Mouse (Mus musculus): ENCODE measurements around the gene Hist1h2af. TPM values are rescaled to one million over a fixed set of nuclear protein-coding genes. Genes with fewer than 3 reads are reported as not detected.
"Not testable (repeated sequence)": the region's sequence is repeated elsewhere in the genome, so short reads cannot be mapped to it uniquely, and the experiment has no call there.

Hist1h2af gene
- 6.4 and 14.2 TPM in 2 replicates for polyA plus RNA-seq (2012; rRNA removed)

DNA sequence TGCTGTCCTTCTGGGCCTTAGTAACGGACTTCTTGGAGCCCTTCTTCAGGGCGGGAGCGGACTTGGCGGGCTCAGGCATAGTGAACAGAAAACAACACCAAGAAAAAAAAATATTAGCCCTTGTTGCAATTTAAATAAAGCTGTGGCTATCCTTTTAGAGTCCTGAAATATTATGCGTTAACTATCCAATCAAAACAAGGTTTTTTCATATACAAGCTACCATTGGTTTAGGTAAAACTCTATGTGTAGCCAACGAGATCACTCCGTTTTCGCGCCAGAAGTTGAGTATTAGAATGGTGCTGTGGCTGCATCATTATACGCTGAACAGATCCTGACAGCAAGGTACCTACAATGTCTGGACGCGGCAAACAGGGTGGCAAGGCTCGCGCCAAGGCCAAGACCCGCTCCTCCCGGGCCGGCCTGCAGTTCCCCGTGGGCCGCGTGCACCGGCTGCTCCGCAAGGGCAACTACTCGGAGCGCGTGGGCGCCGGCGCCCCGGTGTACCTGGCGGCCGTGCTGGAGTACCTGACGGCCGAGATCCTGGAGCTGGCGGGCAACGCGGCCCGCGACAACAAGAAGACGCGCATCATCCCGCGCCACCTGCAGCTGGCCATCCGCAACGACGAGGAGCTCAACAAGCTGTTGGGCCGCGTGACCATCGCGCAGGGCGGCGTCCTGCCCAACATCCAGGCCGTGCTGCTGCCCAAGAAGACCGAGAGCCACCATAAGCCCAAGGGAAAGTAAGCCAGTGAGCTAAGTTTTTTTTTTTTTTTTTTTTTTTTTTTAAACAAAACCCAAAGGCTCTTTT is at the start of gene Hist1h2af:
TSS of gene Hist1h2af (plus strand) at position 347 of the 808 bp plus-strand sequence.
- not testable (repeated sequence) for H3K4me1 ChIP-seq (ENCODE audit: control insufficient read depth, insufficient read depth, low read length); H3K27ac ChIP-seq (ENCODE audit: insufficient read depth, low read length)

DNA sequence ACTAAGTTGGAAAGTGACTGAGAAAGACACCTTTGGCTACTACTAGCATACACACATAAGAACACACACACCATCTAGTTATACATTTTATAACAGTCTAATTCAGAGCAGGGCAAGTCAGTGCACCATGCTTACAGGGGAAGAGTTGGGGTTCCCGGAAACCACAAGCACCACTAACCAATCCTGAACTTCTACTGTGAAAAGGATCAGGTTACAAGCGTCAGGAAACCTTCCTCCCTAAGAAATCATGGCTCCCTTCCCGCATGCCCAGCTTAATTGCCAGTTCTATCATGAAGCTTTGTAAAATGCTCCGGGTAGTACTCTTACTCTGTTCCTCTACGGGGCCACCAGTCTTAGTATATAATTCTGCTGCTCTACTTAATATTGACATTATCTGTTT is 48.4 kb upstream of the Hist1h2af start:
- Histone ChIP-seq H3K4me3 (ENCODE audit: insufficient read depth, low read length) (no peak overlapping the region), H3K27ac (ENCODE audit: insufficient read depth, low read length) (no peak overlapping the region), H3K4me1 (ENCODE audit: control insufficient read depth, insufficient read depth, low read length) (no peaks in the 10 kb centered on the region)
- TF ChIP-seq CTCF (IDR thresholded peaks at IDR 0.05; ENCODE audit: extremely low read depth, insufficient read depth, low read length) (no peak), POLR2A (IDR thresholded peaks at IDR 0.05; ENCODE audit: extremely low read depth, insufficient read depth, low read length) (no peak)

More for the DNA sequence above, at the start of gene Hist1h2af:
- peak within 1 kb of the TSS; percentile 25 for H3K4me3 ChIP-seq (ENCODE audit: insufficient read depth, low read length)

DNA sequence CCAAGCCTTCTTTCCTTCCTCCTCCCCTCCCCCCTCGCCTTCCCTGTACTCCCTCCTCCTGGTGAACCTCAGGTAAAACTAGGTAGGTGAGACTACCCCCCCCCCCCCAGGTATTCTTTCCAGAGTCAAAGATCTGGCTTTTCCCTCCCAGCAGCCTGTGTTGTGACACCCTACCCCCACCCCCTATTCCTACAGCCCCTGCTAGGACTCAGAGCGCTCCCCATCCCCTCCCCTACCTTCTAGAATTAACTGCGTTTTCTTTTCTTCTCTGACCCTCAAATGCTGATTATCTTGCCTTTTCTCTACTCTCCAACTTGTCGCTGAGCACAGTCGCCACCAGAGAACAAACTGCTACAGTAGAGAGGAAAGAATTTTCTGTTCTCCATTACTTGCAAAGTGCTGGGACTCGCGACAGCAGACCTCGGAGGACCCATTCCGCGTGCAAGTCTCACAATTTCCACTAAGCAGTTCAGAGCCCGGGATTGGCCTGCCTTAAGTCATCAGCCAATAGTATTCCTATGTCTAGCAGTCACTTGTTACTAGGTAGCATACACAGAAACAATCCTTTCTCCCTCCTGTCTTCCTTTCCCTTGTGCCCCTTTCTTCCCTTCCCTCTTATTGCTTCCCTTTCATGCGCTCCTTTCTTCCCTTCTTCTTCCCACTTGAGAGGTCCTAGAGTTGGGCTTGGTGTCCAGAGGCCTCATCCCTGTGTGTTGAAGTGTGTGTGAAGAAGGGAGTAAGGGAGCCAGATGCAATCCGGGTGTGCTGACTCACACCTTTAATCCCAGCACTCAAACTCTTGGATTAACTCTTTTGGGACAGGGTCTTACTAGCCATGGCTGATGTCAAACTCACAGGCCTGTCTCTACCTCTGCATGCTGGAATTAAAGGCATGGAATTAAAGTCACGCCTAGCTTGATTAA is 45.0 kb upstream of the Hist1h2af start, which contains the start of gene Btn2a2:
TSS of gene Btn2a2 (minus strand) at position 458 of the 923 bp plus-strand sequence.
- Histone ChIP-seq H3K27ac (ENCODE audit: insufficient read depth, low read length) (no peak within 1 kb of the TSS), H3K4me1 (ENCODE audit: control insufficient read depth, insufficient read depth, low read length) (no peaks in the 10 kb centered on the region), H3K4me3 (ENCODE audit: insufficient read depth, low read length) (peak within 1 kb of the TSS; percentile 22)
- TF ChIP-seq POLR2A (IDR thresholded peaks at IDR 0.05; ENCODE audit: extremely low read depth, insufficient read depth, low read length), result no peak
- TF ChIP-seq CTCF (IDR thresholded peaks at IDR 0.05; ENCODE audit: extremely low read depth, insufficient read depth, low read length), result no peak

GRCm38 (mm10) chr13:23490863-23491262 is 42.8 kb upstream of the Hist1h2af start:
- H3K4me1 ChIP-seq (ENCODE audit: control insufficient read depth, insufficient read depth, low read length), result no peaks in the 10 kb centered on the region
- no peak overlapping the region for H3K27ac ChIP-seq (ENCODE audit: insufficient read depth, low read length)
- TF ChIP-seq CTCF (IDR thresholded peaks at IDR 0.05; ENCODE audit: extremely low read depth, insufficient read depth, low read length) (no peak), POLR2A (IDR thresholded peaks at IDR 0.05; ENCODE audit: extremely low read depth, insufficient read depth, low read length) (no peak)
- no peak overlapping the region for H3K4me3 ChIP-seq (ENCODE audit: insufficient read depth, low read length)

- Histone ChIP-seq H3K4me1 (ENCODE audit: control insufficient read depth, insufficient read depth, low read length) (no peaks in the 10 kb centered on the region), H3K4me3 (ENCODE audit: insufficient read depth, low read length) (no peak overlapping the region), H3K27ac (ENCODE audit: insufficient read depth, low read length) (no peak overlapping the region)
- TF ChIP-seq CTCF (IDR thresholded peaks at IDR 0.05; ENCODE audit: extremely low read depth, insufficient read depth, low read length) (no peak), POLR2A (IDR thresholded peaks at IDR 0.05; ENCODE audit: extremely low read depth, insufficient read depth, low read length) (no peak)
Measured at GRCm38 (mm10) chr13:23491263-23491662, 42.4 kb upstream of the Hist1h2af start.

DNA sequence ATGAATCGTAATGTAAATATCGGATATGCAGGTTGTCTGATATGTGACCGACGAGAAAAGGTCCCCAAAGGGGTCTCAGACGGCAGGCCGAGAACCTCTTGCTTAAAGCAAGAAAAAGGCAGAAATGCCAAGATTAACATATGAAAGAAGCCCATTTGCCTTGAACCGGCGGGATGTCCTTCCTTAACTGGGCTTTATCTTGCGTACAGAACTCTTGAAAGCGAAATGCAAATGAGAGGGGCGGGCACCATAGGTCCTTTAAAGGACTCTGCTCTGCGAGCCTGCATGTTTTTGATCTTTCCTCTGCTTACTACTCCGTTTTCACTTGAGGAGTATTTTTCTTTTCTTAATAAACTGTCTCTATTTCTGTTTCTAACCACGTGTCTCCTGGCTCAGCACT is 41.7 kb upstream of the Hist1h2af start:
- no peak for TF ChIP-seq POLR2A (IDR thresholded peaks at IDR 0.05; ENCODE audit: extremely low read depth, insufficient read depth, low read length)
- TF ChIP-seq CTCF (IDR thresholded peaks at IDR 0.05; ENCODE audit: extremely low read depth, insufficient read depth, low read length), result no peak
- Histone ChIP-seq H3K27ac (ENCODE audit: insufficient read depth, low read length) (no peak overlapping the region), H3K4me1 (ENCODE audit: control insufficient read depth, insufficient read depth, low read length) (no peaks in the 10 kb centered on the region), H3K4me3 (ENCODE audit: insufficient read depth, low read length) (no peak overlapping the region)

- H3K4me1 ChIP-seq (ENCODE audit: control insufficient read depth, insufficient read depth, low read length), result no peaks in the 10 kb centered on the region
- no peak overlapping the region for H3K4me3 ChIP-seq (ENCODE audit: insufficient read depth, low read length)
- TF ChIP-seq CTCF (IDR thresholded peaks at IDR 0.05; ENCODE audit: extremely low read depth, insufficient read depth, low read length) (no peak), POLR2A (IDR thresholded peaks at IDR 0.05; ENCODE audit: extremely low read depth, insufficient read depth, low read length) (no peak)
- H3K27ac ChIP-seq (ENCODE audit: insufficient read depth, low read length), result no peak overlapping the region
Measured at GRCm38 (mm10) chr13:23495526-23495925, 38.2 kb upstream of the Hist1h2af start.

- Histone ChIP-seq H3K4me3 (ENCODE audit: insufficient read depth, low read length) (0 out of 2 replicates have a peak overlapping the region, but pooled peaks have one; percentile 9), H3K27ac (ENCODE audit: insufficient read depth, low read length) (no peak overlapping the region), H3K4me1 (ENCODE audit: control insufficient read depth, insufficient read depth, low read length) (no peaks in the 10 kb centered on the region)
- TF ChIP-seq POLR2A (IDR thresholded peaks at IDR 0.05; ENCODE audit: extremely low read depth, insufficient read depth, low read length) (no peak), CTCF (IDR thresholded peaks at IDR 0.05; ENCODE audit: extremely low read depth, insufficient read depth, low read length) (no peak)
Measured at GRCm38 (mm10) chr13:23497656-23498321, 35.9 kb upstream of the Hist1h2af start.

DNA sequence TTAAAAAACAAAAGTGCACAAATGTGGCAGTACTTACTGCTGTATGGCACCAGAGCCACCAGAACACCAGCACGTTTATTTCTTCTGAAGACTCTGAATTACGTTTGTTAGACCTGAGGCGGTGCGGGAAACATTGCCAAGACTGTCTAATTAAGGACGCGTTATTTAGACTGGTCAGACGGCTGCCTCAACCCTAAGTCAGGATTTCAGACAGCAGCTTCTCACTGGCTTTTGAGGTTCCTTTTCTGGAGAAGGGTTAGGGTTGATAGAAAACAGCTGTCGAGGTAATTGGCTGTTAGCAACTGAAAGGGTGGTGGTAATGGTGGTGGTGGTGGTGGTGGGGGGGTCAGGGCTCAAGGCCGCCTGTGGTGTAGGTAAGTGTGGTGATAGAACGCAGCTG is 35.1 kb upstream of the Hist1h2af start:
- H3K4me3 ChIP-seq (ENCODE audit: insufficient read depth, low read length), result 0 out of 2 replicates have a peak overlapping the region, but pooled peaks have one; percentile 9
- TF ChIP-seq POLR2A (IDR thresholded peaks at IDR 0.05; ENCODE audit: extremely low read depth, insufficient read depth, low read length) (no peak), CTCF (IDR thresholded peaks at IDR 0.05; ENCODE audit: extremely low read depth, insufficient read depth, low read length) (no peak)

More for the DNA sequence above, 35.1 kb upstream of the Hist1h2af start:
- Histone ChIP-seq H3K27ac (ENCODE audit: insufficient read depth, low read length) (no peak overlapping the region), H3K4me1 (ENCODE audit: control insufficient read depth, insufficient read depth, low read length) (no peaks in the 10 kb centered on the region)
